Mouse (Mus musculus): ENCODE data around the gene Pqbp1. TPM values are rescaled to one million over a fixed set of nuclear protein-coding genes. Genes with fewer than 3 reads are reported as not detected.

Pqbp1 gene
- 53.7 and 69.5 TPM in 2 replicates for polyA plus RNA-seq (2012; rRNA removed)

GRCm38 (mm10) chrX:7898880-7899874 lies at the start of gene Pqbp1, which contains the start of gene Timm17b:
Pqbp1 (minus strand) TSS chrX:7899269.
Timm17b (plus strand) TSS chrX:7899357.

GRCm38 (mm10) chrX:7947108-7947899 lies 48.2 kb upstream of the Pqbp1 start, which contains the start of gene Hdac6:
Hdac6 (minus strand) TSS chrX:7947889.

GRCm38 (mm10) chrX:7928270-7928790 lies 29.3 kb upstream of the Pqbp1 start, which contains the start of gene Eras:
Eras (minus strand) TSS chrX:7928607.

GRCm38 (mm10) chrX:7919601-7920383 lies 20.7 kb upstream of the Pqbp1 start, which contains the start of gene Pcsk1n:
Pcsk1n (plus strand) TSS chrX:7919822.

GRCm38 (mm10) chrX:7909242-7909641 lies 10.2 kb upstream of the Pqbp1 start, which contains the start of gene Gm10490:
Gm10490 (plus strand) TSS chrX:7909542.

GRCm38 (mm10) chrX:7907735-7908134 lies 8.7 kb upstream of the Pqbp1 start, which contains the start of gene Gm10491:
Gm10491 (minus strand) TSS chrX:7907835.

GRCm38 (mm10) chrX:7883841-7884567 lies 15.1 kb downstream of the Pqbp1 start, which contains the start of gene Slc35a2:
Slc35a2 (plus strand) TSS chrX:7884028.

GRCm38 (mm10) chrX:7878007-7878419 lies 21.1 kb downstream of the Pqbp1 start, which contains the start of gene Pim2:
Pim2 (plus strand) TSS chrX:7878262.

Other genes starting within 250 kb of the Pqbp1 start
- gene Prickle3, start 242.0 kb downstream of the Pqbp1 start, polyA plus RNA-seq (2012; rRNA removed): 31.8 and 33.4 TPM in 2 replicates
- 149 and 231 TPM in 2 replicates for gene Plp2, start 227.9 kb downstream of the Pqbp1 start, polyA plus RNA-seq (2012; rRNA removed)
- 3.4 and 4.6 TPM in 2 replicates for gene Magix, start 218.0 kb downstream of the Pqbp1 start, polyA plus RNA-seq (2012; rRNA removed)
- 7.9 and 9.3 TPM in 2 replicates for gene Gpkow, start 202.1 kb downstream of the Pqbp1 start, polyA plus RNA-seq (2012; rRNA removed)
- gene Wdr45, start 184.9 kb downstream of the Pqbp1 start, polyA plus RNA-seq (2012; rRNA removed): 46.9 and 64.6 TPM in 2 replicates
- gene Gm45208, start 177.0 kb downstream of the Pqbp1 start, polyA plus RNA-seq (2012; rRNA removed): 0.71 and 1.6 TPM in 2 replicates
- gene Praf2, start 170.8 kb downstream of the Pqbp1 start, polyA plus RNA-seq (2012; rRNA removed): 90.1 and 91.4 TPM in 2 replicates
- 29.6 and 35.3 TPM in 2 replicates for gene Ccdc120, start 148.4 kb downstream of the Pqbp1 start, polyA plus RNA-seq (2012; rRNA removed)
- 35.2 and 35.4 TPM in 2 replicates for gene Tfe3, start 136.7 kb downstream of the Pqbp1 start, polyA plus RNA-seq (2012; rRNA removed)
- gene Gripap1, start 109.5 kb downstream of the Pqbp1 start, polyA plus RNA-seq (2012; rRNA removed): 34.1 and 34.5 TPM in 2 replicates
- 2.3 and 3.0 TPM in 2 replicates for gene Kcnd1, start 77.0 kb downstream of the Pqbp1 start, polyA plus RNA-seq (2012; rRNA removed)
- 27.6 and 29.9 TPM in 2 replicates for gene Otud5, start 57.9 kb downstream of the Pqbp1 start, polyA plus RNA-seq (2012; rRNA removed)
- 16.5 and 18.2 TPM in 2 replicates for gene Pim2, start 21.0 kb downstream of the Pqbp1 start, polyA plus RNA-seq (2012; rRNA removed)
- gene Slc35a2, start 15.2 kb downstream of the Pqbp1 start, polyA plus RNA-seq (2012; rRNA removed): 129 and 132 TPM in 2 replicates
- gene Timm17b, start 88 bp upstream of the Pqbp1 start, polyA plus RNA-seq (2012; rRNA removed): 41.8 and 57.6 TPM in 2 replicates
- not detected in 2 replicates for gene Gm10491, start 8.6 kb upstream of the Pqbp1 start, polyA plus RNA-seq (2012; rRNA removed)
- not detected in 2 replicates for gene Gm10490, start 10.3 kb upstream of the Pqbp1 start, polyA plus RNA-seq (2012; rRNA removed)
- 1.9 and 2.3 TPM in 2 replicates for gene Pcsk1n, start 20.6 kb upstream of the Pqbp1 start, polyA plus RNA-seq (2012; rRNA removed)
- not detected in 2 replicates for gene Eras, start 29.3 kb upstream of the Pqbp1 start, polyA plus RNA-seq (2012; rRNA removed)
- 51.2 and 62.0 TPM in 2 replicates for gene Hdac6, start 48.6 kb upstream of the Pqbp1 start, polyA plus RNA-seq (2012; rRNA removed)
- gene Gata1, start 78.8 kb upstream of the Pqbp1 start, polyA plus RNA-seq (2012; rRNA removed): 8.0 and 9.2 TPM in 2 replicates
- gene Glod5, start 119.2 kb upstream of the Pqbp1 start, polyA plus RNA-seq (2012; rRNA removed): not detected in 2 replicates
- 19.6 and 26.9 TPM in 2 replicates for gene Suv39h1, start 175.5 kb upstream of the Pqbp1 start, polyA plus RNA-seq (2012; rRNA removed)
- 3.2 TPM in 2 replicates for gene Was, start 191.2 kb upstream of the Pqbp1 start, polyA plus RNA-seq (2012; rRNA removed)
- gene Wdr13, start 233.6 kb upstream of the Pqbp1 start, polyA plus RNA-seq (2012; rRNA removed): 259 and 304 TPM in 2 replicates
- 79.2 and 93.2 TPM in 2 replicates for gene Rbm3, start 246.6 kb upstream of the Pqbp1 start, polyA plus RNA-seq (2012; rRNA removed)